Mouse (Mus musculus) lung, embryonic 14.5 days (tissue): ENCODE results near the gene Rims1. TPM values are rescaled to one million over a fixed set of nuclear protein-coding genes. Genes with fewer than 3 reads are reported as not detected.

Source experiments
- ATAC-seq: fragments of 200-750 bp; cut with Nextera tagmentation; 2 replicates; pipeline ENCODE4 v1.8.0; 2017; ENCODE audit warnings: mild to moderate bottlenecking, moderate TSS enrichment, moderate library complexity; ENCODE audit not compliant: insufficient read depth
- DNase-seq: peaks from one replicate; pipeline ENCODE4 v3.0.0-alpha.2; 2015
- H3K27ac ChIP-seq: fragments of 300-500 bp; sonication (generic); 2 replicates; pipeline ENCODE4 v1.5.1; 2014; ENCODE audit warnings: low read depth, mild to moderate bottlenecking, moderate library complexity
- H3K27me3 ChIP-seq: fragments of 300-500 bp; sonication (generic); 2 replicates; pipeline ENCODE4 v1.6.1; 2014; ENCODE audit warnings: low read length, control low read depth; ENCODE audit not compliant: insufficient read depth
- H3K36me3 ChIP-seq: fragments of 300-500 bp; sonication (generic); 2 replicates; pipeline ENCODE4 v1.6.1; 2014; ENCODE audit warnings: control low read depth; ENCODE audit not compliant: insufficient read depth
- H3K4me1 ChIP-seq: fragments of 300-500 bp; sonication (generic); 2 replicates; pipeline ENCODE4 v1.6.1; 2014; ENCODE audit warnings: antibody characterized with exemption, control low read depth; ENCODE audit not compliant: insufficient read depth
- H3K4me2 ChIP-seq: fragments of 300-500 bp; sonication (generic); 2 replicates; pipeline ENCODE4 v1.6.1; 2014; ENCODE audit warnings: mild to moderate bottlenecking
- H3K4me3 ChIP-seq: fragments of 300-500 bp; sonication (generic); 2 replicates; pipeline ENCODE4 v1.5.1; 2014; ENCODE audit warnings: low read depth, low read length
- H3K9ac ChIP-seq: fragments of 300-500 bp; sonication (generic); 2 replicates; pipeline ENCODE4 v1.6.1; 2014
- H3K9me3 ChIP-seq: fragments of 300-500 bp; sonication (generic); 2 replicates; pipeline ENCODE4 v1.6.1; 2016; ENCODE audit warnings: low read depth, low read length, control low read depth
- CTCF ChIP-seq: IDR thresholded peaks from 2 replicates; pipeline ENCODE4 v1.5.1; 2016; ENCODE audit warnings: antibody characterized with exemption, low read depth
- WGBS: fragments of 180-500 bp; shearing (Covaris S2); extraction: QIAGEN DNeasy Blood & Tissue Kit; methylation state at CpG from one replicate; pipeline ENCODE4 v1.1.7; 2014; 5-methylcytosine and 5-hydroxymethylcytosine counted together
- polyA plus RNA-seq: library from polyadenylated mRNA; unstranded; fragments of >200 nt; fragmentation: Nextera tagmentation; extraction: Ambion mirVana; gene quantifications from 2 replicates; pipeline ENCODE4 v1.2.1, GENCODE M21; 2014

Gene Rims1
- polyA plus RNA-seq, 1 experiment from 2014 or later, result 3.3 TPM

DNA sequence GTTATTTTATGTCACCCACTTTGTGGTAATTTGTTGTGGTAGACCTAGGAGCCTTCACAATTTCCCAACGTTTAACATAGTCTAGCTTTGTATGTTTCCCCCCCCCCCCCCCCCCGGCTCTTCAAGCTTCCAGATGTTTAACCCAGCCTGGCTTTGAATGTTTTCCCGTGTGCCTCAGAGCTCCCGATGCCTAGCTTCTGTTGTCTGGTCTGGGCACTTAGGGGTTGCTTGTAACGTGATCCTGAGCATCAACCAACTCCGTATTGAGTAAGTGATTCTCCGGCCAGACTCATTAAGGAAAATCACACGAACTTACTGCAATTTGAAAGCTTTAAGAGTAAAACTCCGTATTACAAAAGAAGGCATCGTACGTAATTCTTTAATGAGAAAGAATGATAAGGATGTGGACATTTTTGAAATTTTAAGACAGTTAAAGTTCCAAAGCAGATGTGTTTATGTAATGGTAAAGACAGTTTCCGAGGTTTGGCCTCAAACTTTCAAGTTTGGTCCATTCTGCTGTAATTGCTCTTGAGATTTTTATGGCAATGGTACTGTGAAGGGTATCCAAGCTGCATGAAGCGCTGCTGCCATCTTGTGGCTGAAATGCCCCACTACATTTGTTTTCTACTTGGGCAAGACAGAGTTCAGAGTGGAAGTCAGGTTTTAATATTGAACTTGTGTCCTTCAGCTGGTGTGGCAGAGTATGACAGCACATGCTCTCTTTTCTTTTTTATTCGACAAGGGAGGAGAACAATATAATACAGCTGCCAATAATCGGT lies 537.0 kb downstream of the Rims1 start:
- Histone ChIP-seq H3K9ac (no peak overlapping the region), H3K36me3 (no peaks in the 10 kb centered on the region), H3K4me1 (no peaks in the 10 kb centered on the region), H3K27me3 (no peaks in the 10 kb centered on the region), H3K27ac (no peak overlapping the region), H3K4me3 (peak overlapping the region; percentile 7; the same call in 1 of the 2 replicates), H3K4me2 (peak overlapping the region; percentile 53), H3K9me3 (no peaks in the 10 kb centered on the region)
- DNase-seq (peak; percentile 96), ATAC-seq (peak; percentile 91)
- peak; percentile 99 for TF ChIP-seq CTCF
- 13% methylated on average over 15 of the region's 15 CpGs for WGBS

DNA sequence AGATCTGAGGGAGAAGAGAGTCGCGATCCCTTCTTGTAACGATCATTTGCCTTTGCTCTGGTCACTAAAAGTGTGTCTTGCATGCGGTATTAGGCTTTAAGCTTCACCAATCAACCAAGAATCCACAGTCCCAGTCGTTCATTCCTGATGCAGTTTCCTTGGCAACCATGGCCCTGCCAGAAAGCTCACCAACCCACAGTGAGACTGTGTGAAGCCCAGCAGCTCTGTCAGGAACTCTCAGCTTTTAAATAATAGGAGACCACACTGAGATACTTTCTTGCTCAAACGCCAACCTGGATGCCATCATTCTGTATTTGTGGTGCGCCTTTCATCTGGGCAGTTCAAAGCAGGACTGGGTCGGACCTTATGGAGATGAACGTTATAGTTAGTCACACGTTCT lies 539.3 kb downstream of the Rims1 start:
- no peak overlapping the region for H3K4me2 ChIP-seq
- DNase-seq (no peak), ATAC-seq (no peak)
- H3K4me1 ChIP-seq, result no peaks in the 10 kb centered on the region
- no peaks in the 10 kb centered on the region for H3K27me3 ChIP-seq
- WGBS, result 60% methylated on average over 10 of the region's 10 CpGs
- H3K9me3 ChIP-seq, result no peaks in the 10 kb centered on the region
- H3K4me3 ChIP-seq, result no peak overlapping the region
- no peaks in the 10 kb centered on the region for H3K36me3 ChIP-seq
- no peak overlapping the region for H3K9ac ChIP-seq
- TF ChIP-seq CTCF, result no peak
- H3K27ac ChIP-seq, result no peak overlapping the region

DNA sequence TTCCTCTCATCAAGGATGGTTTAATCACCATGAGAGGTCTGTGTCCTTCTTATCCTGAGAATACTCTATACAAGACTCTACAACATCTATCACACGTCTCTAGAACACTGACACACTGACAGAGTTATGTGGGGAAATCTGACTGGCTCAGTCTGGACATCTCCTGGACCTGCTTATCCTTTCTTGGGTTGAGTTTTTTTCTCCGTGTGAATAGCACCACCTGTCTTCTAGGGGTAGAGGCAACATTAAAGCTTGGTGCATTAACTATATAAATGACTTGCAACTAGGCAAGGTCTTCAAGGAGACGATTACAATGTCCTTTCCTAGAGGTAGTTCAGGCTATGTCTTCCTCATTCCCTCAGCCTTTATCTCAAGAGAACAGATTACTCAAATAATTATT lies 540.3 kb downstream of the Rims1 start:
- 54% methylated on average over 3 of the region's 3 CpGs for WGBS
- no peaks in the 10 kb centered on the region for H3K27me3 ChIP-seq

DNA sequence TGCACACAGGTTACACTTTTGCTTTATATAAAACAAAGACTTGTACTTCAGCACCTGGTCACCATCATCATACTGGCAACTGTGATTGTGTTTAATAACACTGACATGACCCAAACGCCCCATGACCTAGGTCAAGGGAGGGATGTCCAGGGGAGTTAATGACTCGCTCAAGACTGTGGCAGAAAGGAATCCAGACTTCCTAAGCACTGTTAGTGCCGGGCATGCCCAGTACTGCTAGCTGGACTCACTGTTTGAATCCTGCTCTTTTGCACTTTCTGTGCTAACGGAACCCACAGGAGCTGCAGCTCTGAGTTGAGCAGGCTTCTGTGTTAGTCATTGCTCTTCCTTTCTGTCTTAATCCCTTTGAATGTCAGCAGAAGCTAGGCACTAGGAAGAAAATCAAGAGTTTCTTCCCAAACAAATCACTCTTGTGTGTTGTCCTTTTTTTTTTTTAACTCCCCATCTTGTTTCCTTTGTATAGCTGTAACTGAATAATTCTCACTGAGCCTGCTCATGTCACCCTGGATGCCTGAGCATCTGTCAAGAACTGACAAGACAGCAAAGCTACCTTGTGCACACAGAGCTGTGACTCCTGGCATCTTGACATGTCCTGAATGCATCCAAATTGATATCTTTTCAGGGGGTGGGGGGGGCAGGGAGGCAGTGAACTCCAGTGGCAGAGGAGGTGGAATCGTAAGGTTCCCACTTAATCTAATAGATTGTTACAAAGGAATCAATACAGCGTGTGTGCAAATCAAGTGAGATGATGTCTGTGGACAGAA lies 543.4 kb downstream of the Rims1 start:
- DNase-seq, result peak; percentile 18
- Histone ChIP-seq H3K9ac (no peak overlapping the region), H3K27me3 (no peaks in the 10 kb centered on the region), H3K4me3 (no peak overlapping the region), H3K9me3 (no peaks in the 10 kb centered on the region), H3K36me3 (no peaks in the 10 kb centered on the region), H3K4me2 (no peak overlapping the region), H3K4me1 (no peaks in the 10 kb centered on the region), H3K27ac (no peak overlapping the region)
- WGBS, result 48% methylated on average over 6 of the region's 6 CpGs
- ATAC-seq, result no peak
- TF ChIP-seq CTCF, result no peak

More for the DNA sequence above, 540.3 kb downstream of the Rims1 start:
- H3K9ac ChIP-seq, result no peak overlapping the region
- H3K36me3 ChIP-seq, result no peaks in the 10 kb centered on the region
- no peak for DNase-seq
- H3K4me2 ChIP-seq, result no peak overlapping the region
- H3K4me3 ChIP-seq, result no peak overlapping the region
- no peaks in the 10 kb centered on the region for H3K4me1 ChIP-seq
- no peak for ATAC-seq
- H3K9me3 ChIP-seq, result no peaks in the 10 kb centered on the region
- H3K27ac ChIP-seq, result no peak overlapping the region
- peak; percentile 11; the same call in 1 of the 2 replicates for TF ChIP-seq CTCF

DNA sequence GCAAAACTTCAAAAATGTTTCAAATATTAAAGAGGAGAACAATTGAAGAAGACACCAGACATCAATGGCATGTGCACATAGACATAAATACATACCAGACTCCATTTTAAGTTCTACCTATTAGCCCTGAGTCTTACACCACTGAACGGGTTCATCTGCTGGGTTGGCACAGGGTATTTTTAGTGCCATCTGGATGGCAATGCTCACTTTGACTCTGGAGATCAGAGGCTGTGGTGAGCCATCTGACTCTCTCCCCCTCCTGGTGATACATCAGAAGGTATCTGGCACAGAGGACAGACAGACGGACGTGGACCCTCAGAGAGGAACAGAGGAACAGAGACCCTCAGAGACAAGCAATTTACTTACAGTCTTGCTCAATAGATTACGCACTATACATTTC lies 544.1 kb downstream of the Rims1 start:
- DNase-seq, result no peak
- no peak overlapping the region for H3K4me2 ChIP-seq
- no peak overlapping the region for H3K9ac ChIP-seq
- H3K27me3 ChIP-seq, result no peaks in the 10 kb centered on the region
- no peaks in the 10 kb centered on the region for H3K36me3 ChIP-seq
- ATAC-seq, result no peak
- 82% methylated on average over 4 of the region's 4 CpGs for WGBS
- TF ChIP-seq CTCF, result no peak
- H3K9me3 ChIP-seq, result no peaks in the 10 kb centered on the region
- H3K27ac ChIP-seq, result no peak overlapping the region
- H3K4me1 ChIP-seq, result no peaks in the 10 kb centered on the region
- H3K4me3 ChIP-seq, result no peak overlapping the region

DNA sequence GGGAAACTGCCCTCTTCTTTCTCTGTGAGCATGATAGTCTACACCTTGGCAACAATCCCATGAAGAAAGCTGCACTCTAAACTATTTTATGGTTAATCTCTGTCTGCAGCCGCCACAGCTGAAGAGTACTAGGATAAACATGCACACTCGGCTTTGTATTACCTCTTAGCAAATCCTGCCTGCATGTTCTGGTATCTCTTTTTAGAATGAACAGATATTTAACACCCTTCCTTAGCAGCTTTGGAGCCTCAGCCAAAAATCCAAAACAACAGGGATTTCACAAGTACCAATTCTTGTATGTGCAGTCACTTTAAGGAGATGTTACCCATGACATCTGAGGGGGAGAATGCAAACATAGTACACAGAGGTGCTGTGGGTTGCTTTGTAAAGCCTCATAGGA lies 545.5 kb downstream of the Rims1 start:
- 57% methylated on average over 2 of the region's 2 CpGs for WGBS

DNA sequence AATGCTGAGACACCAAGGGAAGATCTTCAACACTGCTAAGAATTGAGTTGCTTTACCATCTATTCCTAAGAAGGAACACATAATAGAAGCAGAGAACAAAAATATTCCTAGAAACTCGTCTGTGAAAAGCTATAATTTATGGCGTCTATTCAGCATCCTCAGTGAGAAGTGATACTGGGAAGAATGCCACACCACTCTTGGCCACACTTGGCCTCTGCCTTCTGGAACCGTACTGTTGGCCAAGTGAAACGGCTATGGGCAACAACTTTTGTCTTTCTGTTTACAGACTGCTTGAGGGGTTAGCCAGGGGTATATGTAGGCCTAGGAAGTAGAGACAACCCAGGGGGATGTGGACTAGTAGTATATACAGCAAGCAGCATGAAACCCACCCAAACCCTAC lies 547.4 kb downstream of the Rims1 start:
- H3K27me3 ChIP-seq, result no peaks in the 10 kb centered on the region
- no peak for TF ChIP-seq CTCF
- DNase-seq (peak; percentile 29), ATAC-seq (no peak)
- no peak overlapping the region for H3K4me3 ChIP-seq
- no peaks in the 10 kb centered on the region for H3K36me3 ChIP-seq
- no peak overlapping the region for H3K4me2 ChIP-seq
- H3K27ac ChIP-seq, result no peak overlapping the region
- no peak overlapping the region for H3K9ac ChIP-seq
- H3K4me1 ChIP-seq, result no peaks in the 10 kb centered on the region
- H3K9me3 ChIP-seq, result no peaks in the 10 kb centered on the region
- WGBS, result 51% methylated on average over 4 of the region's 4 CpGs

More for the DNA sequence above, 545.5 kb downstream of the Rims1 start:
- ATAC-seq (no peak), DNase-seq (no peak)
- Histone ChIP-seq H3K4me3 (no peak overlapping the region), H3K27me3 (no peaks in the 10 kb centered on the region), H3K36me3 (no peaks in the 10 kb centered on the region), H3K4me1 (no peaks in the 10 kb centered on the region), H3K4me2 (no peak overlapping the region), H3K27ac (no peak overlapping the region), H3K9ac (no peak overlapping the region), H3K9me3 (no peaks in the 10 kb centered on the region)
- TF ChIP-seq CTCF, result no peak
